Mouse (Mus musculus): ENCODE data around the gene Gucy1a1. TPM values are rescaled to one million over a fixed set of nuclear protein-coding genes. Genes with fewer than 3 reads are reported as not detected.

The Gucy1a1 gene
- total and polyA plus RNA-seq, 3 experiments, result not detected

DNA sequence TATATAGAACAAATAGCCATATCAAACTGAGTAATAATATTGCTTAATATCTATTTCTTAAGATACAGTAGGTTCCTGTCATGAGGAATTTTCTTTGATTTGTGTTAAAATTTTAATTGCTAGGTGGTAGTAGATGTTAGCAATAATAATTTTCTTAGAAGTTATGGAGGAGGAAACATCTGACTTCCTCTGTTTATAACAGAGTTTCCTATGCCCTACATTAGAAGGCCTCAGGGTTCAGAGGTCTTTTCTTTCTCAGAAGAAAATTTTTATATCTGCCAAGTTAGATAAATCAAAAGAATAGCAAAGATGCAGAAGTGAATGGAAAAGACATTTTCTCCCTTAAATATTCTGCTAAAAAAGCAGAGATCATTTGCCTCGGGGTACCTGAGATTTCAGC lies 29.9 kb upstream of the Gucy1a1 start:
- TF ChIP-seq TAL1 (IDR thresholded peaks at IDR 0.05; ENCODE audit: low read length) (no peak), MAZ (IDR thresholded peaks at IDR 0.05; ENCODE audit: low read depth, low read length) (no peak), ZC3H11A (IDR thresholded peaks at IDR 0.05; ENCODE audit: low read depth, low read length) (no peak), GATA1 (IDR thresholded peaks at IDR 0.05; ENCODE audit: low read depth, low read length) (no peak), HCFC1 (IDR thresholded peaks at IDR 0.05; ENCODE audit: low read depth, low read length) (no peak), TBP (IDR thresholded peaks at IDR 0.05; ENCODE audit: low read depth, low read length) (no peak), CHD2 (IDR thresholded peaks at IDR 0.05; ENCODE audit: low read length) (no peak), NELFE (IDR thresholded peaks at IDR 0.05; ENCODE audit: low read depth, low read length) (no peak), ETS1 (IDR thresholded peaks at IDR 0.05; ENCODE audit: low read depth, low read length) (no peak), USF1 (IDR thresholded peaks at IDR 0.05; ENCODE audit: low read depth, low read length) (no peak), USF2 (IDR thresholded peaks at IDR 0.05; ENCODE audit: borderline replicate concordance in 1 of 2, insufficient read depth in 1 of 2, low read depth in 1 of 2, low read length in 2 of 2) (no peak), EP300 (IDR thresholded peaks at IDR 0.05; ENCODE audit: low read depth in 1 of 2, low read length in 2 of 2) (no peak), MAFK (IDR thresholded peaks at IDR 0.05; ENCODE audit: borderline replicate concordance, low read depth, low read length) (no peak), MYC (IDR thresholded peaks at IDR 0.05; ENCODE audit: low read depth, low read length) (no peak), BHLHE40 (IDR thresholded peaks at IDR 0.05; ENCODE audit: borderline replicate concordance, low read depth, low read length) (no peak), SIN3A (IDR thresholded peaks at IDR 0.05; ENCODE audit: low read length) (no peak), SMC3 (IDR thresholded peaks at IDR 0.05; ENCODE audit: low read depth, low read length) (no peak), ZKSCAN1 (IDR thresholded peaks at IDR 0.05; ENCODE audit: low read depth, low read length) (no peak), ZMIZ1 (IDR thresholded peaks at IDR 0.05; ENCODE audit: low read depth, low read length) (no peak)
- Histone ChIP-seq H3K27ac (ENCODE audit: control insufficient read depth, low read depth, low read length) (no peak overlapping the region), H3K27me3 (ENCODE audit: control insufficient read depth in 1 of 2, insufficient read depth in 2 of 2, low read length in 2 of 2) (no peaks in the 10 kb centered on the region), H3K4me3 (ENCODE audit: control insufficient read depth in 1 of 2, insufficient read depth in 1 of 2, low read depth in 2 of 2, low read length in 2 of 2) (no peak overlapping the region), H3K9me3 (replicated peaks; ENCODE audit: insufficient read depth, low read length) (no peaks in the 10 kb centered on the region), H3K9ac (ENCODE audit: control insufficient read depth, low read depth, low read length, poor library complexity, severe bottlenecking) (no peak overlapping the region), H3K4me1 (ENCODE audit: control insufficient read depth in 1 of 2, insufficient read depth in 2 of 2, low read length in 2 of 2) (no peaks in the 10 kb centered on the region), H3K79me2 (ENCODE audit: control insufficient read depth, insufficient read depth, low read length, poor library complexity) (no peaks in the 10 kb centered on the region), H3K36me3 (ENCODE audit: control insufficient read depth in 1 of 2, insufficient read depth in 2 of 2, low read length in 2 of 2) (no peaks in the 10 kb centered on the region)
- DNase-seq (ENCODE audit: low read depth, low spot score), result no peak

DNA sequence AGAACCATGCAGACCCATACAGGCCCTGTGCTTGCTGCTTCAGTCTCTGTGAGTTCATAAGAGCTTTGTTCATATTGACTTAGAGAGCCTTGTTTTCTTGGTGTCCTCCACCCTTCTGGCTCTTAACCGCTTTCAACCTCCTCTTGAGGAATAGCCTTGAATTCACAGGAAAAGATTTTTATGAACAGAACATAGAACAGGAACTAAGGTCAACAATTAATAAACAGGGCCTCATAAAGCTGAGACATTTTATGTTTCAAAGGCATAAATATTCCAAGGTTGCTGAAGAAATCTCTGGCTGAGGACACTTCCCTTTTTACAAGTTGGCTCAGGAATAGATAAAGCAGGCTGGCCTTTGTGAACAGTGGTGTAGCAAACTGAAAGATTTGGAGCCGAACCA lies 21.5 kb upstream of the Gucy1a1 start:
- H3K27me3 ChIP-seq (ENCODE audit: control insufficient read depth in 1 of 2, insufficient read depth in 2 of 2, low read length in 2 of 2), result no peaks in the 10 kb centered on the region
- no peak overlapping the region for H3K9ac ChIP-seq (ENCODE audit: control insufficient read depth, low read depth, low read length, poor library complexity, severe bottlenecking)
- no peaks in the 10 kb centered on the region for H3K9me3 ChIP-seq (replicated peaks; ENCODE audit: insufficient read depth, low read length)
- no peak overlapping the region for H3K4me3 ChIP-seq (ENCODE audit: control insufficient read depth in 1 of 2, insufficient read depth in 1 of 2, low read depth in 2 of 2, low read length in 2 of 2)
- peak; percentile 2 for DNase-seq (ENCODE audit: low read depth, low spot score)
- no peaks in the 10 kb centered on the region for H3K4me1 ChIP-seq (ENCODE audit: control insufficient read depth in 1 of 2, insufficient read depth in 2 of 2, low read length in 2 of 2)
- H3K79me2 ChIP-seq (ENCODE audit: control insufficient read depth, insufficient read depth, low read length, poor library complexity), result no peaks in the 10 kb centered on the region
- H3K36me3 ChIP-seq (ENCODE audit: control insufficient read depth in 1 of 2, insufficient read depth in 2 of 2, low read length in 2 of 2), result no peaks in the 10 kb centered on the region
- no peak overlapping the region for H3K27ac ChIP-seq (ENCODE audit: control insufficient read depth, low read depth, low read length)
- TF ChIP-seq POLR2A (IDR thresholded peaks at IDR 0.05; ENCODE audit: control insufficient read depth in 1 of 2, insufficient read depth in 1 of 2, low read depth in 1 of 2, low read length in 2 of 2, poor library complexity in 1 of 2), result no peak
